Mouse (Mus musculus) testis, adult 2 months (tissue): ENCODE results near the gene P3h1. TPM values are rescaled to one million over a fixed set of nuclear protein-coding genes. Genes with fewer than 3 reads are reported as not detected.
A peak's percentile ranks its signal among the peaks of the same experiment; 100 is the strongest.

ENCODE experiments used
- H3K27ac ChIP-seq: fragments of 200-500 bp; 2 replicates; pipeline ENCODE4 v1.5.1; 2012; ENCODE audit warnings: low read depth, low read length; ENCODE audit not compliant: control insufficient read depth, insufficient read depth
- H3K27me3 ChIP-seq: fragments of 200-500 bp; 2 replicates; pipeline ENCODE4 v1.6.1; 2012; ENCODE audit warnings: mild to moderate bottlenecking, low read length, moderate library complexity; ENCODE audit not compliant: control insufficient read depth, insufficient read depth
- H3K36me3 ChIP-seq: fragments of 200-500 bp; 2 replicates; pipeline ENCODE4 v1.6.1; 2012; ENCODE audit warnings: mild to moderate bottlenecking, low read length; ENCODE audit not compliant: control insufficient read depth, insufficient read depth
- H3K4me1 ChIP-seq: fragments of 200-500 bp; 2 replicates; pipeline ENCODE4 v1.6.1; 2012; ENCODE audit warnings: low read length; ENCODE audit not compliant: control insufficient read depth, insufficient read depth
- H3K4me3 ChIP-seq: fragments of 200-500 bp; 2 replicates; pipeline ENCODE4 v1.5.1; 2012; ENCODE audit warnings: low read depth, mild to moderate bottlenecking, low read length, moderate library complexity, mixed read lengths; ENCODE audit not compliant: control insufficient read depth
- CTCF ChIP-seq: fragments of 200-500 bp; IDR thresholded peaks from 2 replicates; pipeline ENCODE4 v1.5.1; 2012; ENCODE audit warnings: low read depth, mild to moderate bottlenecking, inconsistent platforms, low read length, moderate library complexity; ENCODE audit not compliant: control insufficient read depth, insufficient read depth, insufficient replicate concordance
- POLR2A ChIP-seq: fragments of 200-500 bp; IDR thresholded peaks from 2 replicates; pipeline ENCODE4 v1.6.1; 2012; ENCODE audit warnings: low read depth, mild to moderate bottlenecking, inconsistent platforms, low read length, moderate library complexity; ENCODE audit not compliant: control insufficient read depth
- polyA plus RNA-seq: library from polyadenylated mRNA; depleted of rRNA; stranded (reverse); fragments of >200 nt; gene quantifications from 2 replicates; pipeline ENCODE4 v1.2.3, GENCODE M21; 2012

P3h1 gene
- polyA plus RNA-seq, 1 experiment = 11.9 TPM

- Histone ChIP-seq H3K4me3 (no peak overlapping the region), H3K27me3 (no peaks in the 10 kb centered on the region), H3K4me1 (peaks cover 6% of the 10 kb centered on the region), H3K36me3 (no peaks in the 10 kb centered on the region), H3K27ac (no peak overlapping the region)
- no peak for TF ChIP-seq CTCF
- no peak for TF ChIP-seq POLR2A
Measured at GRCm38 (mm10) chr4:119191273-119191672, 41.4 kb upstream of the P3h1 start.

- H3K4me3 ChIP-seq = no peak overlapping the region
- H3K27me3 ChIP-seq = no peaks in the 10 kb centered on the region
- no peak for TF ChIP-seq CTCF
- no peak for TF ChIP-seq POLR2A
- no peaks in the 10 kb centered on the region for H3K36me3 ChIP-seq
- H3K27ac ChIP-seq = no peak overlapping the region
- H3K4me1 ChIP-seq = peaks cover 6% of the 10 kb centered on the region
Measured at GRCm38 (mm10) chr4:119192757-119193156, 40.0 kb upstream of the P3h1 start.

- peaks cover 6% of the 10 kb centered on the region for H3K4me1 ChIP-seq
- TF ChIP-seq CTCF (no peak), POLR2A (no peak)
- H3K4me3 ChIP-seq = peak within 1 kb of the TSS; percentile 94
- H3K36me3 ChIP-seq = no peaks in the 10 kb centered on the region
- 0 out of 2 replicates have a peak within 1 kb of the TSS, but pooled peaks have one; percentile 36 for H3K27ac ChIP-seq
- no peaks in the 10 kb centered on the region for H3K27me3 ChIP-seq
Measured at GRCm38 (mm10) chr4:119194909-119195581, 37.7 kb upstream of the P3h1 start, which contains the start of gene Svbp. Gene Svbp (plus strand): TSS chr4:119195306.

DNA sequence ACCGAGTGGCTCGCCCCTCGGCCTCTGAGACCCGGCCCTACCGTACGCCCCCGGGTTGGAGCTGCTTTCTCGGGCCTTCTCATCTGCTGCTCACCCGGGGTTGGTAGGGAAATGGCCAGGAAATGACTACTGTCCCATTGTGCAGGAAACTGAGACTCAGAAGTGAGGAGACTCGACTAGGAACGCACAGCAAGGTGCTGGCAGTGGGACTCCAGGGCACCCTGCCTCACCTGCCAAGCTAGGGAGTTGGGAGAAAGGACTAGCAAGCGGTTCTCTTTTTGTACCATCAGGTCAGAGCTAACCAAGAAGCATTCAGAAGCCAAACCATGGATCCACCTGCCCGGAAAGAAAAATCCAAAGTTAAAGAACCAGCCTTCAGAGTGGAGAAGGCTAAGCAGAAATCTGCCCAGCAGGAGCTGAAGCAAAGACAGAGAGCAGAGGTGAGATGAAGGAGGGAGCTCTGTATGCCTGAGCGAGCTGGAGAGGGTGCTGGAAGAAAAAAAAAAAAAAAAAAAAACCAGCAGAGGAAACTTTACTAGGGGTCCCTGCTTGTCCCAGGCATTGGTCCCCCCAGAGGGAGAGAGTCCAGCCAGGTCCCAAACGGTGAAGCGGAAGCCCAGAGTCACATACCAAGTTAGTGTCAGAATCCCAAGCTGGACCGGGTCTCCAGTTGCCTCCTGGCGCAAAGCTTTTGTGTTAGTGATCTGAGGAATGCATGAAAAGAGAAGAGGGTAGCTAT lies 37.0 kb upstream of the P3h1 start:
- Histone ChIP-seq H3K4me3 (peak overlapping the region; percentile 94), H3K36me3 (peaks cover under 1% of the 10 kb centered on the region; the same call in 1 of the 2 replicates), H3K27me3 (no peaks in the 10 kb centered on the region), H3K27ac (0 out of 2 replicates have a peak overlapping the region, but pooled peaks have one; percentile 36), H3K4me1 (peaks cover 6% of the 10 kb centered on the region)
- TF ChIP-seq POLR2A = no peak
- no peak for TF ChIP-seq CTCF

GRCm38 (mm10) chr4:119198105-119198504 lies 34.6 kb upstream of the P3h1 start:
- TF ChIP-seq POLR2A = no peak
- no peak overlapping the region for H3K4me3 ChIP-seq
- H3K36me3 ChIP-seq = peaks cover 2% of the 10 kb centered on the region; the same call in 1 of the 2 replicates
- no peaks in the 10 kb centered on the region for H3K27me3 ChIP-seq
- no peak overlapping the region for H3K27ac ChIP-seq
- peaks cover 8% of the 10 kb centered on the region for H3K4me1 ChIP-seq

GRCm38 (mm10) chr4:119204672-119205071 lies 28.0 kb upstream of the P3h1 start:
- Histone ChIP-seq H3K36me3 (peaks cover 2% of the 10 kb centered on the region; the same call in 1 of the 2 replicates), H3K27ac (no peak overlapping the region), H3K27me3 (no peaks in the 10 kb centered on the region), H3K4me1 (peaks cover 2% of the 10 kb centered on the region; the same call in 1 of the 2 replicates), H3K4me3 (no peak overlapping the region)
- TF ChIP-seq CTCF (peak; percentile 70; the same call in 1 of the 2 replicates), POLR2A (no peak)

GRCm38 (mm10) chr4:119216667-119217066 lies 16.0 kb upstream of the P3h1 start:
- no peaks in the 10 kb centered on the region; the same call in 1 of the 2 replicates for H3K36me3 ChIP-seq
- H3K27me3 ChIP-seq = no peaks in the 10 kb centered on the region
- H3K4me1 ChIP-seq = peaks cover 3% of the 10 kb centered on the region; the same call in 1 of the 2 replicates
- no peak overlapping the region for H3K27ac ChIP-seq
- peak overlapping the region; percentile 79 for H3K4me3 ChIP-seq
- TF ChIP-seq CTCF (no peak), POLR2A (no peak)
